Mouse (Mus musculus) liver, embryonic 14.5 days (tissue): ENCODE measurements around the gene Gtf2a1. TPM values are rescaled to one million over a fixed set of nuclear protein-coding genes. Genes with fewer than 3 reads are reported as not detected.
A peak's percentile ranks its signal among the peaks of the same experiment; 100 is the strongest.

Experiments used
- ATAC-seq: fragments of 200-750 bp; cut with Nextera tagmentation; 2 replicates; pipeline ENCODE4 v1.8.0; 2017; ENCODE audit warnings: moderate number of reproducible peaks, mild to moderate bottlenecking, moderate library complexity; ENCODE audit not compliant: insufficient read depth
- DNase-seq, 3 experiments: peaks; one replicate each; pipeline ENCODE4 v3.0.0-alpha.2; 2012 to 2013; ENCODE audit warnings: low read depth in 3 of 3, low spot score in 3 of 3
- H3K27ac ChIP-seq: fragments of 300-500 bp; sonication (generic); 2 replicates; pipeline ENCODE4 v1.5.1; 2014; ENCODE audit warnings: moderate library complexity, mild to moderate bottlenecking, control low read depth, inconsistent platforms
- H3K27me3 ChIP-seq: fragments of 300-500 bp; sonication (generic); 2 replicates; pipeline ENCODE4 v1.6.1; 2014; ENCODE audit warnings: mild to moderate bottlenecking, low read length, moderate library complexity; ENCODE audit not compliant: control insufficient read depth, insufficient read depth
- H3K36me3 ChIP-seq: fragments of 300-500 bp; sonication (generic); replicated peaks from 2 replicates; pipeline ENCODE4 v1.6.1; 2014; ENCODE audit warnings: low read depth; ENCODE audit not compliant: control insufficient read depth, insufficient read depth
- H3K4me1 ChIP-seq, 2 experiments: fragments of 200-500 bp in 1 of 2; fragments of 300-500 bp in 1 of 2; sonication (generic) in 1 of 2; replicated peaks; 2 replicates each; pipeline ENCODE4 v1.6.1; 2012 to 2014; ENCODE audit warnings: antibody characterized with exemption in 1 of 2, inconsistent platforms in 1 of 2, low read length in 1 of 2; ENCODE audit not compliant: control insufficient read depth in 2 of 2, insufficient read depth in 2 of 2
- H3K4me2 ChIP-seq: fragments of 300-500 bp; sonication (generic); 2 replicates; pipeline ENCODE4 v1.6.1; 2014; ENCODE audit warnings: low read depth, mild to moderate bottlenecking, control low read depth, moderate library complexity
- H3K4me3 ChIP-seq, 2 experiments: fragments of 200-500 bp in 1 of 2; fragments of 300-500 bp in 1 of 2; sonication (generic) in 1 of 2; 2 replicates each; pipeline ENCODE4 v1.5.1; 2012 to 2014; ENCODE audit warnings: low read depth in 2 of 2, low read length in 2 of 2, mild to moderate bottlenecking in 2 of 2, control low read depth in 1 of 2, inconsistent platforms in 1 of 2, moderate library complexity in 1 of 2; ENCODE audit not compliant: insufficient read depth in 1 of 2
- H3K9ac ChIP-seq: fragments of 300-500 bp; sonication (generic); replicated peaks from 2 replicates; pipeline ENCODE4 v1.6.1; 2014; ENCODE audit warnings: mild to moderate bottlenecking, control low read depth, moderate library complexity
- H3K9me3 ChIP-seq: fragments of 300-500 bp; sonication (generic); 2 replicates; pipeline ENCODE4 v1.6.1; 2016; ENCODE audit warnings: low read length, mixed read lengths; ENCODE audit not compliant: control insufficient read depth
- CTCF ChIP-seq: IDR thresholded peaks from 2 replicates; pipeline ENCODE4 v1.5.1; 2016; ENCODE audit warnings: antibody characterized with exemption, low read depth, control low read depth
- EP300 ChIP-seq: IDR thresholded peaks from 2 replicates; pipeline ENCODE4 v1.6.1; 2016; ENCODE audit warnings: antibody characterized with exemption, low read depth
- WGBS: fragments of 180-500 bp; shearing (Covaris S2); extraction: QIAGEN DNeasy Blood & Tissue Kit; methylation state at CpG from one replicate; pipeline ENCODE4 v1.1.7; 2014; ENCODE audit not compliant: insufficient replicate concordance; 5-methylcytosine and 5-hydroxymethylcytosine counted together
- polyA plus RNA-seq, 2 experiments: library from polyadenylated mRNA; depleted of rRNA in 1 of 2; stranded (reverse) in 1 of 2; unstranded in 1 of 2; fragments of >200 nt; fragmentation: Nextera tagmentation in 1 of 2; extraction: Ambion mirVana in 1 of 2; gene quantifications; 2 replicates each; pipeline versions ENCODE4 v1.2.1 to v1.2.3; 2012 to 2014

Gene Gtf2a1
- polyA plus RNA-seq, 2 experiments: 6.3 to 13.8 TPM

GRCm38 (mm10) chr12:91582362-91583002 is 7.8 kb downstream of the Gtf2a1 start:
- peaks cover 40% of the 10 kb centered on the region for H3K36me3 ChIP-seq
- 55% methylated on average over 6 of the region's 6 CpGs for WGBS
- no peak overlapping the region; the same call in 1 of the 2 replicates for H3K9ac ChIP-seq
- no peak overlapping the region for H3K4me3 ChIP-seq
- no peak overlapping the region for H3K27ac ChIP-seq
- no peaks in the 10 kb centered on the region for H3K27me3 ChIP-seq
- peaks cover 12 to 19% of the 10 kb centered on the region in 2 experiments for H3K4me1 ChIP-seq
- ATAC-seq (no peak), DNase-seq (no peak)
- no peak for TF ChIP-seq CTCF
- no peak for TF ChIP-seq EP300
- H3K4me2 ChIP-seq: no peak overlapping the region
- no peaks in the 10 kb centered on the region for H3K9me3 ChIP-seq

GRCm38 (mm10) chr12:91581204-91582070 is 8.8 kb downstream of the Gtf2a1 start:
- no peak for DNase-seq
- Histone ChIP-seq H3K4me1 (peaks cover 5 to 15% of the 10 kb centered on the region in 2 experiments; a peak in 3 of 4 replicates), H3K4me2 (no peak overlapping the region), H3K27ac (no peak overlapping the region), H3K4me3 (no peak overlapping the region), H3K36me3 (peaks cover 44% of the 10 kb centered on the region), H3K9ac (no peak overlapping the region), H3K9me3 (no peaks in the 10 kb centered on the region), H3K27me3 (no peaks in the 10 kb centered on the region)
- no peak for ATAC-seq
- TF ChIP-seq EP300: no peak
- no peak for TF ChIP-seq CTCF
- 76% methylated on average over 6 of the region's 6 CpGs for WGBS

- Histone ChIP-seq H3K9me3 (no peaks in the 10 kb centered on the region), H3K36me3 (peaks cover 42% of the 10 kb centered on the region), H3K4me2 (no peak overlapping the region), H3K9ac (no peak overlapping the region), H3K4me1 (peaks cover 5 to 12% of the 10 kb centered on the region in 2 experiments; a peak in 3 of 4 replicates), H3K27me3 (no peaks in the 10 kb centered on the region), H3K27ac (no peak overlapping the region), H3K4me3 (no peak overlapping the region)
- ATAC-seq (peak; percentile 55), DNase-seq (no peak)
- TF ChIP-seq CTCF: no peak
- TF ChIP-seq EP300: no peak
- WGBS: 57% methylated on average over 2 of the region's 2 CpGs
Measured at GRCm38 (mm10) chr12:91579665-91580064, 10.6 kb downstream of the Gtf2a1 start.

GRCm38 (mm10) chr12:91571708-91572107 is 18.6 kb downstream of the Gtf2a1 start:
- ATAC-seq: no peak
- peaks cover 0 to 3% of the 10 kb centered on the region in 2 experiments; a peak in 2 of 4 replicates for H3K4me1 ChIP-seq
- H3K4me3 ChIP-seq: no peak overlapping the region
- peaks cover 73% of the 10 kb centered on the region for H3K36me3 ChIP-seq
- H3K9ac ChIP-seq: no peak overlapping the region
- TF ChIP-seq CTCF (no peak), EP300 (no peak)
- H3K27ac ChIP-seq: no peak overlapping the region
- 79% methylated on average over 2 of the region's 2 CpGs for WGBS
- no peak for DNase-seq
- no peaks in the 10 kb centered on the region for H3K9me3 ChIP-seq
- H3K27me3 ChIP-seq: no peaks in the 10 kb centered on the region
- H3K4me2 ChIP-seq: no peak overlapping the region

- Histone ChIP-seq H3K9ac (no peak overlapping the region), H3K27ac (no peak overlapping the region), H3K4me1 (peaks cover 0 to 3% of the 10 kb centered on the region in 2 experiments; a peak in 2 of 4 replicates), H3K27me3 (no peaks in the 10 kb centered on the region), H3K4me3 (no peak overlapping the region), H3K4me2 (no peak overlapping the region), H3K36me3 (peaks cover 79% of the 10 kb centered on the region), H3K9me3 (no peaks in the 10 kb centered on the region)
- ATAC-seq (no peak), DNase-seq (no peak)
- TF ChIP-seq CTCF (no peak), EP300 (no peak)
- 61% methylated on average over 3 of the region's 3 CpGs for WGBS
Measured at GRCm38 (mm10) chr12:91569255-91569654, 21.0 kb downstream of the Gtf2a1 start.
